Mouse (Mus musculus): Measurements from ENCODE around the gene Pga5. TPM values are rescaled to one million over a fixed set of nuclear protein-coding genes. Genes with fewer than 3 reads are reported as not detected.
A peak's percentile ranks its signal among the peaks of the same experiment; 100 is the strongest.

Gene Pga5
- polyA plus RNA-seq, 1 experiment from 2014 or later: not detected

DNA sequence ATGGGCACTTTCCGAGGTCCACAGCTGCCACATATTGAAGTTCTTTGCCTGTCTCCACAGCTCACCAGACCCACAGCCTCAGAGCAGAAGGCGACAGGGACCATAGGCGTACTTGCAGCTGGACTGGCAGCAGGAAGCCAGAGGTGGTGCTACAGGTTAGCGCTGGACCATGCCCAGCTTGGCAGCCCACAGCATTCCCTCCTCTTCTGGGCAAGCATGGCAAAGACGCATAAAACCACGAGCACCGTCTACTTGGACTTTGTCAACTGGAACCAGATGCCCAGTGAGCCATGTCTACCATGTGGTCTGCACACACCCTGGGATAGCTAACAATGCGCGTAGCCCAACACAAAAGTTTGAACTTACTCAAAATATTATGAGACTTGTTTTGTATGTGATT lies 7.2 kb upstream of the Pga5 start:
- H3K36me3 ChIP-seq (ENCODE audit: control insufficient read depth, insufficient read depth, low read length): no peaks in the 10 kb centered on the region
- H3K27ac ChIP-seq (ENCODE audit: low read depth, low read length): no peak overlapping the region
- no peak overlapping the region for H3K4me2 ChIP-seq (ENCODE audit: low read depth, low read length)
- no peaks in the 10 kb centered on the region for H3K9me3 ChIP-seq (ENCODE audit: control insufficient read depth, low read length)
- 91% methylated on average over 9 of the region's 9 CpGs for WGBS
- H3K27me3 ChIP-seq (ENCODE audit: control insufficient read depth, insufficient read depth, low read length): no peaks in the 10 kb centered on the region
- H3K9ac ChIP-seq (replicated peaks; ENCODE audit: low read depth, low read length): no peak overlapping the region
- no peak overlapping the region for H3K4me3 ChIP-seq (ENCODE audit: low read depth, low read length)
- peaks cover 13% of the 10 kb centered on the region for H3K4me1 ChIP-seq (ENCODE audit: control insufficient read depth, insufficient read depth, low read length)
- no peak for ATAC-seq (ENCODE audit: low read depth)

DNA sequence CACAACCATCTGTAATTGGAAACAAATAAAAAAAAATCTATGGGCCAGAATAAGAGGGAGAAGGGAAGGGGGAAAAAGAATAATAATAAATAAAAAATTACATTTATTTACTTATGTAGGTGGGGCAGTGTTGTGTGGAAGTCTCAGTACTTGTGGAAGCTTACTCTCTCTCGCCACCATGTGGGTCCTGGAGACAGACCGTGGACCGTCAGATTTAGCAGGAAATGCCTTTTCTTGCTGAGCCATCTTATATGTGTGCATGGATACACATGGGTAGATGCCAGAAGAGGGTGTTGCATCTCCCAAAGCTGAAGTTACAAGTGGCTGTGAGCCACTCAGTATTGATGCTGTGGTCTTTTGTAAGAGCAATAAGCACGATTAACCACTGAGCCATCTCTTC lies 3.7 kb upstream of the Pga5 start:
- Histone ChIP-seq H3K27me3 (ENCODE audit: control insufficient read depth, insufficient read depth, low read length) (no peaks in the 10 kb centered on the region), H3K9ac (replicated peaks; ENCODE audit: low read depth, low read length) (no peak overlapping the region), H3K36me3 (ENCODE audit: control insufficient read depth, insufficient read depth, low read length) (no peaks in the 10 kb centered on the region), H3K4me3 (ENCODE audit: low read depth, low read length) (no peak overlapping the region), H3K9me3 (ENCODE audit: control insufficient read depth, low read length) (no peaks in the 10 kb centered on the region), H3K4me2 (ENCODE audit: low read depth, low read length) (no peak overlapping the region), H3K27ac (ENCODE audit: low read depth, low read length) (no peak overlapping the region), H3K4me1 (ENCODE audit: control insufficient read depth, insufficient read depth, low read length) (no peaks in the 10 kb centered on the region)
- no peak for ATAC-seq (ENCODE audit: low read depth)
- WGBS: 70% methylated on average over 4 of the region's 4 CpGs

DNA sequence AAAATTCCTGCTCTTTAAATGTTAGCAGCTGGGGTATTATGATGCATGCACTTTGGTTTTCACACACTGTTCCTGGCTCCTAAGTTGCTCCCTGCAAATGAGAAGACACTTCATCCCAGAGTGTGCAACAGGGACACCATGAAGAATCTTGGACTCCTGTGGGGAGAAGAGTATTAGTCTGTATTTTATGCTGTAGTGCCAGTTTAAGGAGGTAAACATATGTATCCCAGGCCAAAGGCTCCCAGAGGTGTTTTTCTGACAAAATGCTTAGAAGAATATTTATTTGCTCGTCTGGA lies 849 bp upstream of the Pga5 start:
- peak; percentile 41; the same call in 1 of the 2 replicates for ATAC-seq (ENCODE audit: low read depth)
- no peak overlapping the region for H3K4me2 ChIP-seq (ENCODE audit: low read depth, low read length)
- H3K36me3 ChIP-seq (ENCODE audit: control insufficient read depth, insufficient read depth, low read length): no peaks in the 10 kb centered on the region

DNA sequence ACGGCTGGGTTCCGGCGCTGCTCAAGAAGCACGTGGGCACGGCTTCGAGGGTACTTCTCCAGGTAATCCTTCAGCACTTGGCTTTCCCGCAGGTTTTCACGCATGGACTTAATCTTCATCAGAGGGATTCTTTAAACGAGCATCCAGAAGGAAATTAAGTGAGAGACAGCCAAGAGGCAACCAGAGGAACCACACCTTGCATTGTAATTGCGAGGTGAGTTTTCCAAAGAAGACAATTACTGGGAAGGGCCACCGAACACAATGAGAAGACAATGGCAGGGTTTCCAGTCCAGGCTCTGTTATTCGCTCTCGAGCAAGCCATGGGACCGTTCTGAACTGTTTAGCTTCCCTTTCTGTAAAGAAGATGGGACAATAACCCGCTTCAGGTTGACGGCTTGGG lies 1.2 kb downstream of the Pga5 start:
- Histone ChIP-seq H3K4me3 (ENCODE audit: low read depth, low read length) (no peak overlapping the region), H3K27ac (ENCODE audit: low read depth, low read length) (no peak overlapping the region), H3K9me3 (ENCODE audit: control insufficient read depth, low read length) (no peaks in the 10 kb centered on the region), H3K36me3 (ENCODE audit: control insufficient read depth, insufficient read depth, low read length) (no peaks in the 10 kb centered on the region), H3K4me2 (ENCODE audit: low read depth, low read length) (no peak overlapping the region), H3K27me3 (ENCODE audit: control insufficient read depth, insufficient read depth, low read length) (no peaks in the 10 kb centered on the region), H3K4me1 (ENCODE audit: control insufficient read depth, insufficient read depth, low read length) (no peaks in the 10 kb centered on the region), H3K9ac (replicated peaks; ENCODE audit: low read depth, low read length) (no peak overlapping the region)
- WGBS: 84% methylated on average over 16 of the region's 16 CpGs
- ATAC-seq (ENCODE audit: low read depth): no peak

More for the DNA sequence above, 849 bp upstream of the Pga5 start:
- Histone ChIP-seq H3K4me1 (ENCODE audit: control insufficient read depth, insufficient read depth, low read length) (no peaks in the 10 kb centered on the region), H3K27me3 (ENCODE audit: control insufficient read depth, insufficient read depth, low read length) (no peaks in the 10 kb centered on the region), H3K9ac (replicated peaks; ENCODE audit: low read depth, low read length) (no peak overlapping the region), H3K27ac (ENCODE audit: low read depth, low read length) (no peak overlapping the region), H3K4me3 (ENCODE audit: low read depth, low read length) (no peak overlapping the region), H3K9me3 (ENCODE audit: control insufficient read depth, low read length) (no peaks in the 10 kb centered on the region)
- WGBS: 58% methylated on average over 1 of the region's 1 CpGs

DNA sequence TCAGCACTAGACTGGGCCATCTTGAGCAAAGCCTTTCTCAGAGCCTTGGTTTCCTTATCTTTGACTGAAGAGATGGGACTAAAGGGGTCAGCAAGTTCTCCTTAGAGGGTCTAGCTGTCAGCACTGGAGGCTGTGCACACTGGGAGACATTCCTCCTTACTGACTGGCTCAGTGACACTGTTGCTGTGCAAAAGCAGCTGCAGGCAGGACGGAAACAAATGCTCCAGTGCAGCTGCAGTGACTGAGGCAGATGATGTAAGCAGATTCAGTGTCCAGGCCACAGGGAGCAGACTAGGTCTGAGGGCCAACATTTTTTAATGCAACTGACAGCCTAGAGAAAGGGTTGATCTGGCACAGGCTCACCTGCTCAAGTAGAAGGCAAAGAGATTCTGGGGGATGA lies 4.6 kb downstream of the Pga5 start:
- H3K27me3 ChIP-seq (ENCODE audit: control insufficient read depth, insufficient read depth, low read length): no peaks in the 10 kb centered on the region
- no peaks in the 10 kb centered on the region for H3K9me3 ChIP-seq (ENCODE audit: control insufficient read depth, low read length)
- H3K4me3 ChIP-seq (ENCODE audit: low read depth, low read length): no peak overlapping the region
- H3K4me2 ChIP-seq (ENCODE audit: low read depth, low read length): no peak overlapping the region
- WGBS: 52% methylated on average over 1 of the region's 1 CpGs
- no peak overlapping the region for H3K9ac ChIP-seq (replicated peaks; ENCODE audit: low read depth, low read length)
- no peak for ATAC-seq (ENCODE audit: low read depth)
- no peaks in the 10 kb centered on the region for H3K36me3 ChIP-seq (ENCODE audit: control insufficient read depth, insufficient read depth, low read length)
- H3K27ac ChIP-seq (ENCODE audit: low read depth, low read length): no peak overlapping the region
- no peaks in the 10 kb centered on the region for H3K4me1 ChIP-seq (ENCODE audit: control insufficient read depth, insufficient read depth, low read length)

DNA sequence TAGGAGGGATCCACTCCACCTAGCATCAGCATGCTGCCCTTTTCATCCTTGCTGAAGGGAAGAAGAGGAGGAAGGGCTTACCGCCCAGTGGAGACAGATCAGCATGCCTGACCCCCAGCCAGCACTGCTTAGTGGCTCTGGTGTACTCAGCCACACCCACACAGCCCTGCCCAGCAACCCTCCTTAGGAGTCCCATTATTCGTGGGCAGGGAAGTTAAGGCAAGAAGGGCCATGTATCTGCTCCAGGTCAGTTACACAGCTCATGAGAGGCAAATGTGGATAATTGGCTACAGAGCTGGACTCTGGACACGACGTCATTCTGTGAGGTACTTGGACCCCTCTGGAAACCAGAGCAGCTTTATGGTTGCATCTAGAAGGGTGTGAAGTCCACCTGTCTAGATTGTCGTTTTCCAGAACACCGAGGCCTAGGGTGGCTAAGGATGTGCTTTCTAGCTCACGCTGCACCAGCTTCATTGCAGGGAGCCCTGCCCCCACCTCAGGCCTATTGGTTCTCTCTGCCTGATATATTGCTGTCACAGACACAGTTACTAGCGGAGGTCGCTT lies 5.9 kb downstream of the Pga5 start:
- Histone ChIP-seq H3K4me1 (ENCODE audit: control insufficient read depth, insufficient read depth, low read length) (no peaks in the 10 kb centered on the region), H3K9ac (replicated peaks; ENCODE audit: low read depth, low read length) (no peak overlapping the region), H3K4me3 (ENCODE audit: low read depth, low read length) (no peak overlapping the region)

DNA sequence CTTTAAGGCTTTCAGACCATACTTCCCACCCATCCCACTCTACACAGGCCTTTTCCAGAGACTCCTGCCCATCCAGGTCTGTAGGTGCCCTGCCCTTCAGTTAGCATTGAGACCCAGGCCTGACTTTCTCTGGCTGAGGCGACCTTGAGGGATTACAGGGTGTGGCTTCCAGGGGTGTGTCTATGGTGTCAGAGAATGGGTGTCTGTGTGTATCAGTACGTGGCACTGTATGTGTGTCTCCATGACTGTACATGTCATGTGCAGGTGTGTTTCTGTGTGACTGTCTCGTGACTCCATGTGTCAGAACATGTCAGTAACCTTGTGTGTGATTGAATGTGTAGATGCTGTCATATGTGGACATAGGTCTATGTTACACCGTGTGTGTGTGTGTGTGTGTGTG lies 6.6 kb downstream of the Pga5 start:
- H3K9me3 ChIP-seq (ENCODE audit: control insufficient read depth, low read length): no peaks in the 10 kb centered on the region
- no peak overlapping the region for H3K9ac ChIP-seq (replicated peaks; ENCODE audit: low read depth, low read length)
- no peaks in the 10 kb centered on the region for H3K4me1 ChIP-seq (ENCODE audit: control insufficient read depth, insufficient read depth, low read length)
- H3K27me3 ChIP-seq (ENCODE audit: control insufficient read depth, insufficient read depth, low read length): no peaks in the 10 kb centered on the region
- H3K27ac ChIP-seq (ENCODE audit: low read depth, low read length): no peak overlapping the region
- WGBS: 90% methylated on average over 4 of the region's 4 CpGs
- no peak for ATAC-seq (ENCODE audit: low read depth)
- no peaks in the 10 kb centered on the region for H3K36me3 ChIP-seq (ENCODE audit: control insufficient read depth, insufficient read depth, low read length)
- no peak overlapping the region for H3K4me3 ChIP-seq (ENCODE audit: low read depth, low read length)
- H3K4me2 ChIP-seq (ENCODE audit: low read depth, low read length): no peak overlapping the region

More for the DNA sequence above, 5.9 kb downstream of the Pga5 start:
- no peaks in the 10 kb centered on the region for H3K27me3 ChIP-seq (ENCODE audit: control insufficient read depth, insufficient read depth, low read length)
- H3K27ac ChIP-seq (ENCODE audit: low read depth, low read length): no peak overlapping the region
- ATAC-seq (ENCODE audit: low read depth): no peak
- no peaks in the 10 kb centered on the region for H3K9me3 ChIP-seq (ENCODE audit: control insufficient read depth, low read length)
- WGBS: 40% methylated on average over 9 of the region's 9 CpGs
- no peaks in the 10 kb centered on the region for H3K36me3 ChIP-seq (ENCODE audit: control insufficient read depth, insufficient read depth, low read length)
- H3K4me2 ChIP-seq (ENCODE audit: low read depth, low read length): no peak overlapping the region

DNA sequence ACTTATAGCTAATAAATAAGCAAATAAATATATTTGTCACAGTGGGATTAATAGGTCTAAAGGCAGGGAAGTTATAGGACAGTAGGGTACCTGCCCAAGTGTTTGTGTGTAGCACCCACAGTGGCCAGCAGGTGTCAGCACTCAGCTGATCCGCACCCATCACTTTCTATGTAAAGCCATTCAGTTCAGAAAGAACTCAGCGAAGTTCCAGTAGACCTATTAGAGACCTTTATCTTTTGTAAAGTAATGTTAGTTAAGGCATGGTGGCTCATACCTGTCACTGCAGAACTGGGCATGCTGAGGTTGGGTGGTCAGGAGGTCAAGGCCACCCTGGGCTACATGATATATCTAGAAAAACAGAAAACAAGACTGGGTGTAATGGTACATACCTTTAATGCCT lies 12.4 kb downstream of the Pga5 start:
- WGBS: 16% methylated on average over 2 of the region's 2 CpGs
- peak; percentile 86 for ATAC-seq (ENCODE audit: low read depth)
- no peak overlapping the region for H3K4me2 ChIP-seq (ENCODE audit: low read depth, low read length)

DNA sequence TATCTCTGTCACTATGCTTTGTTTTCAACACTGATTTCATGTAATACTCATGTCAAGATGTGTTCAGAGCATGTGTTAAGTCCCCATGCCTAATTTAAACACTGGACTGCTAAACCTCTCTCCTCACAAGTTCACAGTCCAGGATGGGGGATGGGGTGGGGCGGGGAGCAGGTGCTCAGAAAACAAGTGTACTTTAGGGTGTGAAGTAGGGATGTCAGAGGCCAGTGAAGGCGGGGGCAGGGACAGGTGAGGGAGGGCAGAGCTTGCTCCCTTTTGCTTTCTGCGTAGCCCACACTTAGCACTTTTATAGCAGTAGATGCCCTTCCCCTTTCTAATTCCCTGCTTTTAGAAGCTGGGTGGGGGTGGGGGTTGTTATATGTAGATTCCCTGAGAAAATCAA lies 12.8 kb downstream of the Pga5 start:
- Histone ChIP-seq H3K27me3 (ENCODE audit: control insufficient read depth, insufficient read depth, low read length) (no peaks in the 10 kb centered on the region), H3K27ac (ENCODE audit: low read depth, low read length) (no peak overlapping the region), H3K4me2 (ENCODE audit: low read depth, low read length) (no peak overlapping the region), H3K36me3 (ENCODE audit: control insufficient read depth, insufficient read depth, low read length) (no peaks in the 10 kb centered on the region), H3K4me3 (ENCODE audit: low read depth, low read length) (no peak overlapping the region), H3K4me1 (ENCODE audit: control insufficient read depth, insufficient read depth, low read length) (no peaks in the 10 kb centered on the region), H3K9me3 (ENCODE audit: control insufficient read depth, low read length) (no peaks in the 10 kb centered on the region), H3K9ac (replicated peaks; ENCODE audit: low read depth, low read length) (no peak overlapping the region)
- WGBS: 57% methylated on average over 3 of the region's 3 CpGs
- ATAC-seq (ENCODE audit: low read depth): peak; percentile 32; the same call in 1 of the 2 replicates

More for the DNA sequence above, 12.4 kb downstream of the Pga5 start:
- no peaks in the 10 kb centered on the region for H3K27me3 ChIP-seq (ENCODE audit: control insufficient read depth, insufficient read depth, low read length)
- no peaks in the 10 kb centered on the region for H3K9me3 ChIP-seq (ENCODE audit: control insufficient read depth, low read length)
- no peaks in the 10 kb centered on the region for H3K36me3 ChIP-seq (ENCODE audit: control insufficient read depth, insufficient read depth, low read length)
- H3K4me1 ChIP-seq (ENCODE audit: control insufficient read depth, insufficient read depth, low read length): no peaks in the 10 kb centered on the region
- H3K9ac ChIP-seq (replicated peaks; ENCODE audit: low read depth, low read length): no peak overlapping the region
- H3K27ac ChIP-seq (ENCODE audit: low read depth, low read length): no peak overlapping the region
- H3K4me3 ChIP-seq (ENCODE audit: low read depth, low read length): no peak overlapping the region

DNA sequence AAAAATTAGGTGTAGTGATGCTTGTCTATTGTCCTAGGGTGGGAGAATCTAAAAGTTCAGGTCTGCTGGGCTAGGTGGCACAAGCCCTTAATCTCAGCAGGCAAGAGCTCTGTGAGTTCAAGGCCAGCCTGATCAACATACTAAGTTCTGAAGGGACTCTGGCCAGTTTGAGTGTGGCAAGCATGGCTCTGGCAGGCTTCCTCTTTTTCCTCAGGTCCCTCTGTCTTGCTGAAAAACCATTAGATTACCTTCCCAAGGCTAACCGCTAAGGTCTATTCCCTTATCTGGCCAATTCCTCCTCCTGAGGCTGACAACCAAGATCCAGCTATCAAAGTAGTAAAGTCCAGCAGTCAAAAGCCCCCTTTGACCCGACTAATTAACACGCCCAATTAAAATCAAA lies 15.2 kb downstream of the Pga5 start:
- H3K9me3 ChIP-seq (ENCODE audit: control insufficient read depth, low read length): no peaks in the 10 kb centered on the region
- 86% methylated on average over 3 of the region's 3 CpGs for WGBS
- no peaks in the 10 kb centered on the region for H3K36me3 ChIP-seq (ENCODE audit: control insufficient read depth, insufficient read depth, low read length)
- no peak for ATAC-seq (ENCODE audit: low read depth)
- H3K4me3 ChIP-seq (ENCODE audit: low read depth, low read length): no peak overlapping the region
- H3K4me1 ChIP-seq (ENCODE audit: control insufficient read depth, insufficient read depth, low read length): no peaks in the 10 kb centered on the region
- no peak overlapping the region for H3K4me2 ChIP-seq (ENCODE audit: low read depth, low read length)
- no peak overlapping the region for H3K9ac ChIP-seq (replicated peaks; ENCODE audit: low read depth, low read length)
- no peak overlapping the region for H3K27ac ChIP-seq (ENCODE audit: low read depth, low read length)
- H3K27me3 ChIP-seq (ENCODE audit: control insufficient read depth, insufficient read depth, low read length): no peaks in the 10 kb centered on the region

Data from neural tube, embryonic 14.5 days (tissue).